10 mouse cellular contexts compared by ENCODE assay signal in the genomic region with DNA sequence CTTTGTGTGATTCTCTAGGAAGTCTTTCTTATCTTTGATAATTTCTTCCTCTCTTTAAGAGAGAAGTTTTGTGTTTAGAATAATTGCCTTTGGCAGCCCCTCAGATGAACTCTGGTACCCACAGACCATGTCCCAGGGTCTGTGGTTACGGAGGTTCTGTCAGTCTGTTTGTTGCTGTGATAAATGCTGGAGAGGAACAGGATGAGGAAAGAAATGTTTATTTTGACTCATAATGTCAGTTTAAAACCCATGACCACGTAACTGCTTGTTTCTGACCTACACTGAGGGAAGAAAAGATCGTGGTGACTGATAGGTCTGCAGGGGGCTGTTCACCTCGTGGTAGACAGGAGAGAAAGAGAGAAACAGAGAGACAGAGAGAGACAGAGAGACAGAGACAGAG. TPM values are rescaled to one million over a fixed set of nuclear protein-coding genes. Genes with fewer than 3 reads are reported as not detected.
DNase-seq lines count a peak whose midpoint lies in the region; ATAC-seq and TF ChIP-seq lines count a peak whose summit lies in the region.
"Had no signal": no experiment of that assay in that cellular context is flagged by ENCODE, and none has a peak within 500 bp of the region (broad histone marks: within the 10 kb centered on the region; RNA-seq: fewer than 3 reads in every experiment).

No protein-coding gene starts in this region.

- no peak overlapping the region for H3K4me2 ChIP-seq in midbrain, postnatal 0 days (ENCODE audit: low read depth, low read length, poor library complexity, severe bottlenecking)
- H3K4me2 ChIP-seq in hindbrain, embryonic 16.5 days (ENCODE audit: low read length), result peak overlapping the region; percentile 75
- H3K4me2 ChIP-seq in neural tube, embryonic 14.5 days (ENCODE audit: low read depth, low read length), result peak overlapping the region; percentile 48; the same call in 1 of the 2 replicates

- peak overlapping the region; percentile 93 for H3K27ac ChIP-seq in midbrain, embryonic 10.5 days (replicated peaks)
- no peak overlapping the region for H3K27ac ChIP-seq in midbrain, postnatal 0 days (ENCODE audit: low read depth, low read length)
- H3K27ac ChIP-seq in embryonic facial prominence, embryonic 10.5 days (replicated peaks), result peak overlapping the region; percentile 84
- H3K27ac ChIP-seq in hindbrain, embryonic 16.5 days (ENCODE audit: low read depth, low read length), result no peak overlapping the region
- no peak overlapping the region for H3K27ac ChIP-seq in neural tube, embryonic 14.5 days (ENCODE audit: low read depth, low read length)

- peaks cover 24% of the 10 kb centered on the region for H3K4me1 ChIP-seq in midbrain, embryonic 10.5 days
- H3K4me1 ChIP-seq in midbrain, postnatal 0 days (ENCODE audit: insufficient read depth, low read length), result no peaks in the 10 kb centered on the region
- peaks cover 19% of the 10 kb centered on the region for H3K4me1 ChIP-seq in embryonic facial prominence, embryonic 10.5 days
- H3K4me1 ChIP-seq in hindbrain, embryonic 16.5 days (ENCODE audit: control insufficient read depth, insufficient read depth, low read depth, low read length), result peaks cover 4% of the 10 kb centered on the region; the same call in 1 of the 2 replicates
- H3K4me1 ChIP-seq in neural tube, embryonic 14.5 days (ENCODE audit: control insufficient read depth, insufficient read depth, low read length), result no peaks in the 10 kb centered on the region

- DNase-seq in midbrain, embryonic 10.5 days (ENCODE audit: low spot score), result no peak
- no peak for DNase-seq in midbrain, postnatal 0 days (ENCODE audit: low spot score)
- no peak for DNase-seq in embryonic facial prominence, embryonic 10.5 days (ENCODE audit: low spot score)
- no peak for DNase-seq in frontal cortex, postnatal 36 days (ENCODE audit: low spot score in 2 of 2)
- DNase-seq in right cerebral cortex, postnatal 4 days, result no peak
- DNase-seq: cerebellum, adult 18-20 months; kidney, postnatal 14 days had no signal

- no peak for ATAC-seq in midbrain, postnatal 0 days (ENCODE audit: low FRiP score)
- no peak for ATAC-seq in hindbrain, embryonic 16.5 days
- ATAC-seq in neural tube, embryonic 14.5 days (ENCODE audit: low read depth), result no peak

- WGBS in midbrain, embryonic 10.5 days, result 71% methylated on average over 4 of the region's 4 CpGs
- 31% methylated on average over 4 of the region's 4 CpGs for WGBS in midbrain, postnatal 0 days
- WGBS in embryonic facial prominence, embryonic 10.5 days, result 47% methylated on average over 4 of the region's 4 CpGs
- 21% methylated on average over 4 of the region's 4 CpGs for WGBS in hindbrain, embryonic 16.5 days
- 23% methylated on average over 4 of the region's 4 CpGs for WGBS in neural tube, embryonic 14.5 days

- no peaks in the 10 kb centered on the region for H3K9me3 ChIP-seq in midbrain, embryonic 10.5 days (replicated peaks)
- no peaks in the 10 kb centered on the region for H3K9me3 ChIP-seq in midbrain, postnatal 0 days (ENCODE audit: low read length)
- no peaks in the 10 kb centered on the region for H3K9me3 ChIP-seq in embryonic facial prominence, embryonic 10.5 days
- H3K9me3 ChIP-seq in hindbrain, embryonic 16.5 days (ENCODE audit: control insufficient read depth, low read length), result no peaks in the 10 kb centered on the region
- H3K9me3 ChIP-seq in neural tube, embryonic 14.5 days (ENCODE audit: control insufficient read depth, low read length), result no peaks in the 10 kb centered on the region

- H3K4me3 ChIP-seq in midbrain, embryonic 10.5 days, result no peak overlapping the region
- H3K4me3 ChIP-seq in midbrain, postnatal 0 days (ENCODE audit: low read depth, low read length), result no peak overlapping the region
- no peak overlapping the region for H3K4me3 ChIP-seq in embryonic facial prominence, embryonic 10.5 days
- no peak overlapping the region for H3K4me3 ChIP-seq in hindbrain, embryonic 16.5 days (ENCODE audit: low read length)
- no peak overlapping the region for H3K4me3 ChIP-seq in neural tube, embryonic 14.5 days (ENCODE audit: low read depth, low read length)
- H3K4me3 ChIP-seq: myocyte had no signal

- no peak for TF ChIP-seq CTCF in midbrain, postnatal 0 days (IDR thresholded peaks at IDR 0.05)

- no peaks in the 10 kb centered on the region for H3K27me3 ChIP-seq in midbrain, embryonic 10.5 days (ENCODE audit: low read depth, poor library complexity, severe bottlenecking)
- no peaks in the 10 kb centered on the region for H3K27me3 ChIP-seq in midbrain, postnatal 0 days (ENCODE audit: insufficient read depth, low read length)
- no peaks in the 10 kb centered on the region for H3K27me3 ChIP-seq in embryonic facial prominence, embryonic 10.5 days (replicated peaks; ENCODE audit: low read depth, poor library complexity, severe bottlenecking)
- H3K27me3 ChIP-seq in hindbrain, embryonic 16.5 days (replicated peaks; ENCODE audit: control insufficient read depth, insufficient read depth, low read length), result no peaks in the 10 kb centered on the region
- H3K27me3 ChIP-seq in neural tube, embryonic 14.5 days (ENCODE audit: control insufficient read depth, insufficient read depth, low read length), result no peaks in the 10 kb centered on the region

- no peak overlapping the region for H3K9ac ChIP-seq in midbrain, postnatal 0 days (replicated peaks; ENCODE audit: low read length, poor library complexity, severe bottlenecking)
- no peak overlapping the region; the same call in 1 of the 2 replicates for H3K9ac ChIP-seq in hindbrain, embryonic 16.5 days (ENCODE audit: low read depth, low read length)
- H3K9ac ChIP-seq in neural tube, embryonic 14.5 days (replicated peaks; ENCODE audit: low read depth, low read length), result no peak overlapping the region

- no peaks in the 10 kb centered on the region for H3K36me3 ChIP-seq in midbrain, embryonic 10.5 days
- H3K36me3 ChIP-seq in midbrain, postnatal 0 days (ENCODE audit: insufficient read depth, low read length), result no peaks in the 10 kb centered on the region
- no peaks in the 10 kb centered on the region for H3K36me3 ChIP-seq in embryonic facial prominence, embryonic 10.5 days (replicated peaks)
- no peaks in the 10 kb centered on the region for H3K36me3 ChIP-seq in hindbrain, embryonic 16.5 days (ENCODE audit: control insufficient read depth, insufficient read depth, low read length)
- H3K36me3 ChIP-seq in neural tube, embryonic 14.5 days (ENCODE audit: control insufficient read depth, insufficient read depth, low read length), result no peaks in the 10 kb centered on the region

RNA-seq across cellular contexts. Expression of gene Nhlrc1, which starts 38.7 kb away (rescaled TPM):
- polyA plus RNA-seq in midbrain, embryonic 10.5 days (2016; fragmentation: Nextera tagmentation; extraction: Ambion mirVana), result 4.1 and 4.8 TPM in 2 replicates
- total RNA-seq in midbrain, postnatal 0 days (2014; rRNA removed), result 19.7 and 19.9 TPM in 2 replicates
- 16.2 and 16.5 TPM in 2 replicates for polyA plus RNA-seq in midbrain, postnatal 0 days (2015; fragmentation: Nextera tagmentation; extraction: Ambion mirVana)
- 2.0 and 3.0 TPM in 2 replicates for polyA plus RNA-seq in embryonic facial prominence, embryonic 10.5 days (2016; fragmentation: Nextera tagmentation; extraction: Ambion mirVana)
- 17.8 and 18.2 TPM in 2 replicates for polyA plus RNA-seq in hindbrain, embryonic 16.5 days (2015; fragmentation: Nextera tagmentation; extraction: Ambion mirVana)
- polyA plus RNA-seq in neural tube, embryonic 14.5 days (2014; fragmentation: Nextera tagmentation; extraction: Ambion mirVana), result 14.6 and 15.1 TPM in 2 replicates

RNA-seq across cellular contexts. Expression of gene Kif13a, which starts 46.3 kb away (rescaled TPM):
- polyA plus RNA-seq in midbrain, embryonic 10.5 days (2016; fragmentation: Nextera tagmentation; extraction: Ambion mirVana), result 9.1 and 11.4 TPM in 2 replicates
- 31.4 and 31.7 TPM in 2 replicates for total RNA-seq in midbrain, postnatal 0 days (2014; rRNA removed)
- polyA plus RNA-seq in midbrain, postnatal 0 days (2015; fragmentation: Nextera tagmentation; extraction: Ambion mirVana), result 10.1 TPM in 2 replicates
- 17.0 and 20.7 TPM in 2 replicates for polyA plus RNA-seq in embryonic facial prominence, embryonic 10.5 days (2016; fragmentation: Nextera tagmentation; extraction: Ambion mirVana)
- 8.0 and 8.9 TPM in 2 replicates for polyA plus RNA-seq in hindbrain, embryonic 16.5 days (2015; fragmentation: Nextera tagmentation; extraction: Ambion mirVana)
- 10.4 and 14.1 TPM in 2 replicates for polyA plus RNA-seq in neural tube, embryonic 14.5 days (2014; fragmentation: Nextera tagmentation; extraction: Ambion mirVana)

Comparison
In these comparisons a context has a peak if more than half of its experiments do, and no peak if none do; other contexts are left out.
1. H3K27ac ChIP-seq: peak in midbrain, embryonic 10.5 days (single experiment) and embryonic facial prominence, embryonic 10.5 days (single experiment); none in midbrain, postnatal 0 days (single experiment), hindbrain, embryonic 16.5 days (single experiment) and neural tube, embryonic 14.5 days (single experiment).